Mouse (Mus musculus): ENCODE measurements around the gene Myo18b.

The Myo18b gene

GRCm38 (mm10) chr5:112877391-112878115 is 18.6 kb downstream of the Myo18b start:
- in situ Hi-C loops (cut with MboI, MseI): no loop called here

GRCm38 (mm10) chr5:112876846-112877390 is 19.2 kb downstream of the Myo18b start:
- in situ Hi-C loops (cut with MboI, MseI): no loop called here

- in situ Hi-C loops (cut with MboI, MseI): loop anchor here in 1 of 2 experiments (5.0 kb wide), 1 partner anchor 179 kb away; no protein-coding TSS in a partner anchor
Measured at GRCm38 (mm10) chr5:112872999-112873398, 23.2 kb downstream of the Myo18b start.

GRCm38 (mm10) chr5:112870729-112871128 is 25.4 kb downstream of the Myo18b start:
- in situ Hi-C loops (cut with MboI, MseI): loop anchor here in 1 of 2 experiments (5.0 kb wide), 1 partner anchor 182 kb away; no protein-coding TSS in a partner anchor

- in situ Hi-C loops (cut with MboI, MseI): loop anchor here in 1 of 2 experiments (5.0 kb wide), 1 partner anchor 189 kb away; no protein-coding TSS in a partner anchor
Measured at GRCm38 (mm10) chr5:112868620-112869019, 27.5 kb downstream of the Myo18b start.

- in situ Hi-C loops (cut with MboI, MseI): loop anchor here in 1 of 2 experiments (5.0 kb wide), 1 partner anchor 192 kb away; no protein-coding TSS in a partner anchor
Measured at GRCm38 (mm10) chr5:112864719-112865367, 31.3 kb downstream of the Myo18b start.

- in situ Hi-C loops (cut with MboI, MseI): no loop called here
Measured at GRCm38 (mm10) chr5:112859379-112860035, 36.7 kb downstream of the Myo18b start.

- in situ Hi-C loops (cut with MboI, MseI): no loop called here
Measured at GRCm38 (mm10) chr5:112853179-112853578, 43.0 kb downstream of the Myo18b start.

- in situ Hi-C loops (cut with MboI, MseI): no loop called here
Measured at GRCm38 (mm10) chr5:112851389-112851788, 44.8 kb downstream of the Myo18b start.

GRCm38 (mm10) chr5:112848586-112849280 is 47.4 kb downstream of the Myo18b start:
- in situ Hi-C loops (cut with MboI, MseI): no loop called here

- in situ Hi-C loops (cut with MboI, MseI): no loop called here
Measured at GRCm38 (mm10) chr5:112847985-112848542, 48.1 kb downstream of the Myo18b start.

- in situ Hi-C loops (cut with MboI, MseI): no loop called here
Measured at GRCm38 (mm10) chr5:112846146-112846545, 50.0 kb downstream of the Myo18b start.

- in situ Hi-C loops (cut with MboI, MseI): no loop called here
Measured at GRCm38 (mm10) chr5:112844460-112844859, 51.7 kb downstream of the Myo18b start.

GRCm38 (mm10) chr5:112843676-112844257 is 52.4 kb downstream of the Myo18b start:
- in situ Hi-C loops (cut with MboI, MseI): no loop called here

GRCm38 (mm10) chr5:112842696-112843095 is 53.5 kb downstream of the Myo18b start:
- in situ Hi-C loops (cut with MboI, MseI): no loop called here

GRCm38 (mm10) chr5:112841850-112842249 is 54.3 kb downstream of the Myo18b start:
- in situ Hi-C loops (cut with MboI, MseI): no loop called here

- in situ Hi-C loops (cut with MboI, MseI): loop anchor here in 1 of 2 experiments (5.0 kb wide), 1 partner anchor 93 kb away; no protein-coding TSS in a partner anchor
Measured at GRCm38 (mm10) chr5:112834896-112835295, 61.3 kb downstream of the Myo18b start.

- in situ Hi-C loops (cut with MboI, MseI): no loop called here
Measured at GRCm38 (mm10) chr5:112833866-112834265, 62.3 kb downstream of the Myo18b start.

GRCm38 (mm10) chr5:112825091-112825794 is 70.9 kb downstream of the Myo18b start:
- in situ Hi-C loops (cut with MboI, MseI): no loop called here

- in situ Hi-C loops (cut with MboI, MseI): no loop called here
Measured at GRCm38 (mm10) chr5:112824376-112824775, 71.8 kb downstream of the Myo18b start.
